ENCODE assay signal across 8 mouse cellular contexts in genomic region chr7:113513963-113514649, GRCm38 (mm10). TPM values are rescaled to one million over a fixed set of nuclear protein-coding genes. Genes with fewer than 3 reads are reported as not detected.
DNase-seq lines count a peak whose midpoint lies in the region; ATAC-seq and TF ChIP-seq lines count a peak whose summit lies in the region.

No protein-coding gene starts in this region.

- DNase-seq in gastrocnemius, adult 2 months, result no peak
- DNase-seq in gastrocnemius, postnatal 10 days, result no peak
- DNase-seq in 416B (ENCODE audit: low read depth), result peak; percentile 61
- DNase-seq in brain, embryonic 18.5 days (ENCODE audit: low read depth, low spot score), result peak; percentile 2
- DNase-seq in hindbrain, embryonic 10.5 days (ENCODE audit: low spot score), result no peak
- DNase-seq in liver, postnatal 0 days, result no peak
- peak; percentile 60 for DNase-seq in splenic B cell, adult 2 months (ENCODE audit: low read depth, low spot score)
- DNase-seq in spleen, postnatal 10 days (ENCODE audit: low spot score in 2 of 2), result no peak

- peaks cover 10% of the 10 kb centered on the region for H3K27me3 ChIP-seq in hindbrain, embryonic 10.5 days (ENCODE audit: insufficient read depth, poor library complexity, severe bottlenecking)
- H3K27me3 ChIP-seq in liver, postnatal 0 days (ENCODE audit: insufficient read depth, low read length), result peaks cover 11% of the 10 kb centered on the region
- no peaks in the 10 kb centered on the region for H3K27me3 ChIP-seq in splenic B cell, adult 2 months (ENCODE audit: control insufficient read depth, insufficient read depth, low read length, poor library complexity, severe bottlenecking)

- H3K4me3 ChIP-seq in gastrocnemius, adult 2 months, result peak overlapping the region; percentile 90
- H3K4me3 ChIP-seq in hindbrain, embryonic 10.5 days, result peak overlapping the region; percentile 91
- H3K4me3 ChIP-seq in liver, postnatal 0 days (ENCODE audit: low read depth, low read length), result peak overlapping the region; percentile 98

- under 1% methylated on average over 45 of the region's 45 CpGs for WGBS in hindbrain, embryonic 10.5 days
- under 1% methylated on average over 30 of the region's 45 CpGs for WGBS in liver, postnatal 0 days (ENCODE audit: insufficient replicate concordance)

- peak overlapping the region; percentile 97 for H3K4me2 ChIP-seq in liver, postnatal 0 days (ENCODE audit: low read depth, low read length)

- peaks cover 29% of the 10 kb centered on the region for H3K4me1 ChIP-seq in hindbrain, embryonic 10.5 days (replicated peaks)
- peaks cover 19% of the 10 kb centered on the region for H3K4me1 ChIP-seq in liver, postnatal 0 days (ENCODE audit: insufficient read depth)

- H3K9ac ChIP-seq in liver, postnatal 0 days (replicated peaks), result peak overlapping the region; percentile 84

- ATAC-seq in liver, postnatal 0 days, result peak; percentile 74

- no peaks in the 10 kb centered on the region for H3K36me3 ChIP-seq in hindbrain, embryonic 10.5 days
- no peaks in the 10 kb centered on the region for H3K36me3 ChIP-seq in liver, postnatal 0 days (replicated peaks; ENCODE audit: insufficient read depth, low read length)
- H3K36me3 ChIP-seq in splenic B cell, adult 2 months (ENCODE audit: control insufficient read depth, insufficient read depth, low read length, poor library complexity, severe bottlenecking), result no peaks in the 10 kb centered on the region

- H3K27ac ChIP-seq in gastrocnemius, adult 2 months, result peak overlapping the region; percentile 93
- H3K27ac ChIP-seq in hindbrain, embryonic 10.5 days, result peak overlapping the region; percentile 95
- H3K27ac ChIP-seq in liver, postnatal 0 days (ENCODE audit: low read depth), result peak overlapping the region; percentile 77

- TF ChIP-seq EP300 in liver, postnatal 0 days (IDR thresholded peaks at IDR 0.05; ENCODE audit: low read depth), result no peak

- intact Hi-C loops in gastrocnemius, adult 2 months (cut with DNase I), result loop anchor here (10.0 kb wide), 1 partner anchor 139 kb away; no protein-coding TSS in a partner anchor

- no peak for TF ChIP-seq CTCF in gastrocnemius, adult 2 months (IDR thresholded peaks at IDR 0.05)
- TF ChIP-seq CTCF in liver, postnatal 0 days (IDR thresholded peaks at IDR 0.05; ENCODE audit: low read depth), result no peak

- H3K9me3 ChIP-seq in hindbrain, embryonic 10.5 days, result no peaks in the 10 kb centered on the region
- H3K9me3 ChIP-seq in liver, postnatal 0 days (ENCODE audit: low read length), result no peaks in the 10 kb centered on the region

RNA-seq across cellular contexts. Expression of gene Far1, which starts 0.5 kb away (rescaled TPM):
- 10 to 100 TPM in 1 of 2 experiments, 1 to 10 TPM in 1; 9.9 to 13.7 TPM for total RNA-seq in gastrocnemius, adult 2 months (2021)
- 10 to 100 TPM; 25.3 to 36.6 TPM for total RNA-seq in gastrocnemius, postnatal 10 days (2021)
- polyA plus RNA-seq in hindbrain, embryonic 10.5 days (2016; fragmentation: Nextera tagmentation; extraction: Ambion mirVana), result 64.4 and 81.1 TPM in 2 replicates
- polyA plus RNA-seq in liver, postnatal 0 days (2015; fragmentation: Nextera tagmentation; extraction: Ambion mirVana), result 10.9 and 13.2 TPM in 2 replicates

Comparison
In these comparisons a context has a peak if more than half of its experiments do, and no peak if none do; other contexts are left out.
1. DNase-seq: peak in 416B (single experiment), brain, embryonic 18.5 days (single experiment) and splenic B cell, adult 2 months (single experiment); none in gastrocnemius, adult 2 months (single experiment), gastrocnemius, postnatal 10 days (single experiment), hindbrain, embryonic 10.5 days (single experiment), liver, postnatal 0 days (single experiment) and spleen, postnatal 10 days (0 of 2).
2. Peak in every context shown above with its lines, with median percentiles within 50 percentile points of each other: H3K27ac ChIP-seq and H3K4me3 ChIP-seq.